Mouse (Mus musculus) ES-E14 (cell line): Measurements from ENCODE around the gene Aoc2.

Source experiments
- CHD2 ChIP-seq: IDR thresholded peaks from 2 replicates; pipeline ENCODE4 v1.6.1; 2014; ENCODE audit warnings: mild to moderate bottlenecking, low read depth, low read length, inconsistent platforms
- MAFK ChIP-seq: IDR thresholded peaks from 2 replicates; pipeline ENCODE4 v1.6.1; 2014; ENCODE audit warnings: mild to moderate bottlenecking, low read depth, low read length, inconsistent platforms; ENCODE audit not compliant: insufficient read depth
- ZC3H11A ChIP-seq: IDR thresholded peaks from 2 replicates; pipeline ENCODE4 v1.6.1; 2012; ENCODE audit warnings: low read depth, mild to moderate bottlenecking, inconsistent platforms, low read length, borderline replicate concordance
- ZNF384 ChIP-seq: IDR thresholded peaks from 2 replicates; pipeline ENCODE4 v1.6.1; 2012; ENCODE audit warnings: low read depth, low read length, inconsistent platforms

GRCm38 (mm10) chr11:101330371-101330924 lies 5.6 kb downstream of the Aoc2 start, which contains the start of gene Aoc3:
- TF ChIP-seq CHD2, result no peak
- no peak for TF ChIP-seq MAFK
- TF ChIP-seq ZC3H11A, result no peak
- TF ChIP-seq ZNF384, result no peak
